Mouse (Mus musculus) E14TG2a.4 (cell line): ENCODE results near the gene Slc13a3.
A peak's percentile ranks its signal among the peaks of the same experiment; 100 is the strongest.

Source experiments
- H3K27me3 ChIP-seq: 2 replicates; pipeline ENCODE4 v1.6.1; 2014; ENCODE audit warnings: low read length, control low read depth; ENCODE audit not compliant: insufficient read depth
- H3K36me3 ChIP-seq: 2 replicates; pipeline ENCODE4 v1.6.1; 2014; ENCODE audit warnings: low read length, control low read depth; ENCODE audit not compliant: insufficient read depth
- H3K4me1 ChIP-seq: replicated peaks from 2 replicates; pipeline ENCODE4 v1.6.1; 2014; ENCODE audit warnings: low read depth, low read length, control low read depth
- H3K4me3 ChIP-seq: replicated peaks from 2 replicates; pipeline ENCODE4 v1.5.1; 2014; ENCODE audit warnings: mild to moderate bottlenecking, low read length
- H3K9me3 ChIP-seq: 2 replicates; pipeline ENCODE4 v1.6.1; 2014; ENCODE audit warnings: low read length, control low read depth
- CTCF ChIP-seq: conservative IDR thresholded peaks from 2 replicates; pipeline ENCODE4 v1.5.1; 2014; ENCODE audit warnings: low read length
- NANOG ChIP-seq: IDR thresholded peaks from 2 replicates; pipeline ENCODE4 v1.6.1; 2014; ENCODE audit warnings: borderline replicate concordance, low read length, mixed read lengths
- POU5F1 ChIP-seq: IDR thresholded peaks from 2 replicates; pipeline ENCODE4 v1.6.1; 2014; ENCODE audit warnings: low read length, borderline replicate concordance

Slc13a3 gene

DNA sequence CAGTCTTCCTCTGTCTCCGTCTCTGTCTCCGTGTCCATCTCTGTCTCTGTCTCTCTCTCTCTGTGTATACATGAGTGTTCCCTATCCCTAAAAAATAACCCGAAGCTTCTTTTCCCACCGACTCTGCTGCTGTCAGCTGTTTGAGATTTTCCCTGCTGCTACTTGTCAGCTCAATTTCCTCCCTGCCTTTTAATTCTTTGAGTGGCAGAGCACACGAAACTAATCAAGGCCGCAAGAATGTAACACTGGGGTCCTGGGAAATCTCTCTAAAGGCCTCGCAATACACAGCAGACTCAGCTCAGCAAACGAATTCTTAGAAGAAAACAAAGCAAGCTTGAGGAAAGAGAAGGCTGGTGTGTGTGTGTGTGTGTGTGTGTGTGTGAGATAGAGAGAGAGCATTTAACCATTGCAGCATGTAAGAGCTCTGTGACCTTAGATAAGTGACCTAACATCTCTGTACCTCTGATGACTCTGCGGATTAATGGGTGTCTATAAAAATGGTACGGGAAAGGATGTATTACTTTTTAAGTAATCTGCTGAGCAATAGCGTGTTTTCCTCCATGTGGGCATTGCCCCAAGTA is 57.8 kb downstream of the Slc13a3 start:
- H3K27me3 ChIP-seq = peaks cover 13% of the 10 kb centered on the region
- TF ChIP-seq NANOG (no peak), CTCF (no peak), POU5F1 (no peak)
- H3K4me1 ChIP-seq = peaks cover 16% of the 10 kb centered on the region
- no peak overlapping the region for H3K4me3 ChIP-seq
- no peaks in the 10 kb centered on the region for H3K36me3 ChIP-seq
- no peaks in the 10 kb centered on the region for H3K9me3 ChIP-seq

DNA sequence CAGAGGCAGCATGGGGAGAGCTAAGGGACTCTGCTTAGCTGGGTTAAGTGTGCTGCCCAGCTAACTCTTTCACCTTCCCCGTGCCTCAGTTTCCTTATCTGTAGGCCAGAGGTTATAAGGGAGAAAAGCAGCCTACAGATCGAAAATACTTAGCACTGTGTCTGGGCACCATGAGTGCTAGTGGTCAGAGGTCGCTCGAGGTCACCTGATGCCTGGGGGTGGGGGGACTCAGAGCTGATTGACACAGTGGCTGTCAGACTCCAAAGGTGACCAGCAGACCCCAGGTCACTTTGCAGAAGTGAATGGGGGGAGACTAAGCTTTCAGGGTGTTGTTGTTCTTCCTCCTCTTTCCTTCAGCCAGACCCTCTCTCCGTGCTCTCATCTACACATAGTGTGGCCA is 58.7 kb downstream of the Slc13a3 start:
- Histone ChIP-seq H3K4me1 (peaks cover 15% of the 10 kb centered on the region), H3K27me3 (peaks cover 19% of the 10 kb centered on the region), H3K4me3 (no peak overlapping the region), H3K36me3 (no peaks in the 10 kb centered on the region), H3K9me3 (no peaks in the 10 kb centered on the region)
- TF ChIP-seq CTCF (no peak), NANOG (no peak), POU5F1 (no peak)

DNA sequence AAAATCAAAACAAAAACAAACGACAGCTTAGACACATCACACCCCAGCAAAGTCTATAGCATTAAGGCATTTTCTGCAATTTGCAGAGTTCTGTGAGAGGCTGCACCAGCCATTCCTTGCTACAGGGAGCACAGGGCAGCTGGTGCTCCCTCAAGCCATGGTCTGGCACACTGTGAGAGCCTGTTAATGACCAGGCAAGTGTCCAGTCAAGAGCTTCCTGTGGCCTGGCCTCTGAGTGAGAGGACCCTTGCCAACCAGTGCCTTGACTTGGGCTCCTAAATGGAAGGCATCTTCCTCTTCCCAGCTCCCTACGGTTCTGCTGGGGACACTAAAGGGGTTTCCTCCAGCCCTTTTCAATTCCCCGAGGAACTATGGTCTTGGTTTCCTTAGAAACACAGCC is 59.1 kb downstream of the Slc13a3 start:
- Histone ChIP-seq H3K4me1 (peaks cover 15% of the 10 kb centered on the region), H3K9me3 (no peaks in the 10 kb centered on the region), H3K4me3 (no peak overlapping the region), H3K36me3 (no peaks in the 10 kb centered on the region), H3K27me3 (peaks cover 24% of the 10 kb centered on the region)
- TF ChIP-seq NANOG = no peak
- TF ChIP-seq POU5F1 = no peak
- TF ChIP-seq CTCF = no peak

DNA sequence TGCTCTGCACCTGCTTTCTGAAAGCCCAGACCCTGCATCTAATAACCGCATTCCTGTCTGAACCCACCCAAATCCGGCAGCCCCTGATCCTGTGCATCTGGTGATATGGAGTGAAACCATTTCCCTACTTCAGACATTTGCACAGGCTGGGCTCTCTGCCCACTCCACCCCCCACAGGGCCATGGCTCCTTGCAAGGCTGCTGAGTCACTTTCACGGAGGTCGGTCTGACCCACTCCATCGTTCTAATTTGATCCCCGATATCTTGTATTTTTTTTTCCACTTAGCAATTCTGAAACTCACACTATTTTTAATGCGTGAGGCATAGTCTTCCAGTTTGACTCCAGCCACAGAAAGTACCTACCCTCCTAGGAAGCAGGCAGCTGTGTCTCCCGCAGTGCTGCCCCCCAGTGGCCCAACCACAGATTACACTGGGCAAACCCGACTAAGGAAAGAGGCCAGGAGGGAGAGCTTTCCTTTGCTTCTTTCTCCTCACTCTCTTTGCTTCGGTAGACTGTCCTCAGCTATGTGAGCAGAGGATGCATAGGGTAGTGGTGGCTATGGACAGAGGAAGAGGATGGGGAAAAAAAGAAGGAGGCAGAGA is 65.2 kb downstream of the Slc13a3 start:
- Histone ChIP-seq H3K36me3 (no peaks in the 10 kb centered on the region), H3K4me3 (no peak overlapping the region), H3K27me3 (peaks cover 27% of the 10 kb centered on the region), H3K9me3 (no peaks in the 10 kb centered on the region), H3K4me1 (peaks cover 9% of the 10 kb centered on the region; the same call in 1 of the 2 replicates)
- no peak for TF ChIP-seq NANOG
- no peak for TF ChIP-seq POU5F1
- TF ChIP-seq CTCF = peak; percentile 86

DNA sequence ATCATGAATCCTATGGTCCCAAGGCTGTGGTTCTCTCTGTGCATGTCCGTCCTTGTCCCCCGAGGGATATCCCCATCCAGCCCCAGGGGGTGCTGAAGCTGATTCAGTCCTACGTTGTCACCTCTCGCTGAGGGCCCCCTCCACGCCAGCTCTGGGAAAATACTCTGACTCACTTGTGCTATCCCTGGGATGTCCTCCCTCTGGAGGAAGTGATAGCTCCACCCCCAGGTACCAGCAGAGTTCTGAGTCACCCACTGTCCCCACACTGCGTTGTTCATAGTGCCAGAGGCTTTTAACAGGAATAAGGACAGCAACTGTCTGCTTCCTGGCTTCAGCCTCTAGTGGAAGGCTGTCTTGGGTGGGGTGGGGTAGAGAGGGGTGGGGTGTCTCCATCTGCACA is 67.7 kb downstream of the Slc13a3 start:
- Histone ChIP-seq H3K9me3 (no peaks in the 10 kb centered on the region), H3K4me1 (peaks cover 27% of the 10 kb centered on the region), H3K4me3 (no peak overlapping the region), H3K36me3 (no peaks in the 10 kb centered on the region), H3K27me3 (peaks cover 19% of the 10 kb centered on the region)
- TF ChIP-seq NANOG (no peak), POU5F1 (no peak), CTCF (no peak)

DNA sequence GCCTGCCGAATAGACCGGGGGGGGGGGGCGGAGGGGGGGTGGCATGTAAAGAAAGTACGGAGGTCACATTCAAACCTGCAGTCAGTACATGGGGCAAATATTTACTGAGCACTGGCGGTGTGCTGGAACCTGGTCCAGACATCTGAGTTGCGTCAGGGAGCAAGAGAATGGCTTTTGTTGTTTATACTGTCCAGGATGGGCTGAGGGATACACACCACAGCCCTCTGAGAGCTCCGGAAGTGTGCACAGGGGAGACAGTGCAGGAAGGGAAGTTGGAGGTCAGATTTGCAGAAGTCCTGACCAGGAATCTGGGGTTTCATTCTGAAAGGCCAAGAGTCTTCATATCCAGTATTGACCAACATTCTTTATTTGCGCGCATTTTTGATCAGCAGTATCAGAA is 68.1 kb downstream of the Slc13a3 start:
- no peaks in the 10 kb centered on the region for H3K36me3 ChIP-seq
- H3K4me3 ChIP-seq = no peak overlapping the region
- H3K9me3 ChIP-seq = no peaks in the 10 kb centered on the region
- no peak for TF ChIP-seq CTCF
- no peak for TF ChIP-seq POU5F1
- TF ChIP-seq NANOG = no peak
- H3K27me3 ChIP-seq = peaks cover 19% of the 10 kb centered on the region
- H3K4me1 ChIP-seq = peaks cover 31% of the 10 kb centered on the region

DNA sequence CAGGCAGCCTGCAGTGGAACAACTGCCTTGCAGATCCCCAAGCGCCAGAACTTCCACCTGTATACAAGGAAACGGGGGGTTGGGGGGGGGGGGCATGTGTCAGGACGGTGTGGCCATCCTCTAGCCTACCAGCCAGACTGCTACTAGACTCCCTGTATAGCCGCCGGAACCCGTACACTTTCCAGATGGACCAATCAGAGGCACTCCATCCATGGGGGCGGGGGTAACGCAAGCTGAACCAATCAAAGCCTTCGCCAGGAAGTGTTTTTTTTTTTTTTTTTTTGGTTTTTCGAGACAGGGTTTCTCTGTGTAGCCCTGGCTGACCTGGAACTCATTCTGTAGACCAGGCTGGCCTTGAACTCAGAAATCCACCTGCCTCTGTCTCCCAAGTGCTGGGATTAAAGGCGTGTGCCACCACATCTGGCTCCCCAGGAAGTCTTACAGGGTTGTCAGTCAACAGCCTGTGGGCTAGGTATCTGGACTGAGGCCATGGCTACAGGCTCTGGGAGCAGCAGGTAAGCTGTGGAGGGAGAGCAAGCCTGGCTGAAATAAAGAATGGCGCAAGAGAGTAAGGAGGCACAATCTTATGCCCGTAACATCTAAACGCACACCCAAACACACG is 74.8 kb downstream of the Slc13a3 start:
- H3K36me3 ChIP-seq = no peaks in the 10 kb centered on the region
- peaks cover 4% of the 10 kb centered on the region; the same call in 1 of the 2 replicates for H3K9me3 ChIP-seq
- TF ChIP-seq CTCF (no peak), NANOG (no peak), POU5F1 (no peak)
- peaks cover 60% of the 10 kb centered on the region for H3K4me1 ChIP-seq
- H3K4me3 ChIP-seq = peak overlapping the region; percentile 72
- H3K27me3 ChIP-seq = peaks cover 16% of the 10 kb centered on the region

DNA sequence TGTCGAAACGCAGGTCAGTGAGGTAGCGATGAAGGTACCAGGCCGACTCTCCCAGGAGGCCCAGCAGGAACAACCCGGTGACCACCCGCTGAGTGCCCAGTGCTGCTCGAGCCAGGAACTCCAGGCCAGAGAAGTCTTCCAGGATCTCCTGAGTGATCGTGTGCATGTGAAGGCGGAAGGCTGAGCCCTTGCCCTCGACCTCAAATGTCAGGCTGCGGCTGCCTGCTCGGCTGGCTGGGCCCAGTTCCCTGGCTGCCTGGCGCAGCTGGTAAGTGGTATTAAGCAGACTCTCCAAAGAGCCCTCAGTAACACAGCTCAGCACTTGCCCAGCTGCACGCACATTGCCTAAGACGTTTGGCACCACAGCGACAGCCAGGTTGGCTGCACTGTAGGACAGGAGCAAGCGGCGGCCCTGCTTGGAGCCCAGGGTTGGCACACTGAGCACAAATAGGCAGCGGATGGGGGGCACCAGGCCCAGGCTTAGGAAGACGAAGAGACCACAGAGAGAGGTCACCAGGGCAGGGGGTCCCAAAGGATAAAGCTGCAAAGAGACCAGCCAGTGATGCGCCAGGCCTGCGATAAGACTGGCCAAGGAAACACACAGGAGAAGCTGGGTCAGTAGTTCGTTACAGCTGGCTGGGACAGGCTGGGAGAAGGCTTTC is 75.4 kb downstream of the Slc13a3 start:
- peaks cover 60% of the 10 kb centered on the region for H3K4me1 ChIP-seq
- peaks cover 4% of the 10 kb centered on the region; the same call in 1 of the 2 replicates for H3K9me3 ChIP-seq
- peak overlapping the region; percentile 72 for H3K4me3 ChIP-seq
- H3K27me3 ChIP-seq = peaks cover 16% of the 10 kb centered on the region
- no peaks in the 10 kb centered on the region for H3K36me3 ChIP-seq
- TF ChIP-seq POU5F1 (no peak), CTCF (no peak), NANOG (no peak)
